Mouse (Mus musculus): ENCODE measurements around the gene Iqgap1. TPM values are rescaled to one million over a fixed set of nuclear protein-coding genes. Genes with fewer than 3 reads are reported as not detected.

Iqgap1 gene
- polyA plus RNA-seq (2015; fragmentation: Illumina TruSeq; extraction: RNeasy Lipid Tissue Mini Kit (QIAGEN cat#74804); ENCODE audit: low read depth, low replicate concordance): 11.7 TPM

DNA sequence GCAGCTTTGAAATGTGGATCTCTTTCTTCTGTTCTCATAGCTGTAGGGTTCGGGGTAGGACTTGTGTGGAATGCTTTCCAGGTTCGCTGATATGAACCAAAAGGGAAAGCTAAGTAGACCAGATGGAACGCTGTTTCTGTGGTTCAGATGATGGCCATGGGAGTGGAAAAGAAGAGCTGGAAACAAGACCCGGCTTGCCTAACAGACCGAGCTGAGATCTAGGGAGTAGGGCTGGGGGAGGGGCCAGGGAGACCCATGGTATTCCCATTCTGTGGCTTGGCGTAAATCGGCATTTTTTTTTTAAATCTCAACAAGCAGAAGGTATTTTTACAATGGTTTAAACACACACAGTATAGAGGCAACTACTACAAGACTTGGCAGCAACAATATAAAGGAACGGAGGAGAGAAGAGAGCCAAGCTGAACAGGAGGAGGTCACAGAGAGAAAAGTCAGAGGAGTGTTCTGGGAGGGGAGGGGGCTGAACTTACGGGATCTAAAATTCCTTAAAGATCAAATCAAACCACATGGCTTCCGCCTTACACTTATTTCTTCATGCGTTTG, at the start of gene Iqgap1:
Gene Iqgap1, minus strand, starts transcription at position 132 of the 561 bp plus-strand sequence.

DNA sequence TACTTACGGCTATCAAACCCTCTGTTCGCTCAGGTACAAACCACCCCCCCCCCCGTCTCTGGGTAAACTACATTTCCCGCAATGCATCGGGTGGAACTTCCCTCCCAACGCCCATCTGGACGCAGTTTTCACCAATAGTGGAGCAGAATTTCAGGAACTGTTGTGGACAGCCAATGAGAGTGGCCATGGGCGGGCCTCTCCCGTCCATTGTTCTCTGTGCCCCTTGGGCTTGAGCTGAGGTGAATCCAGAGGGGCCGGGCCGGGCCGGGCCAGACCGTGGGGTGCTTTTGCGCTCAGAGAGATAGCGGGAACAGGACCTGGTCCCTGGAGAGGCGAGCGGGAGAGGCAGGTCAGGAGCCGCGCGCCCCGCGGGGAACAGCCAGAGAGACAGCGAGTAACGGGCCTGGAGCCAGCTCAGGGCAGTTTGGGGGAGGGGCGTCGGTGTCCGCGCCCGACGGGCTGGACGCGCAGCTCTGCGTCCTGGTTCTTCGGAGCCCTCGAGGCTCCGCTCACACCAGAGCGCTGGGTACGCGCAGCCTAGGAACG, 35.0 kb upstream of the Iqgap1 start, which contains the start of gene Zscan2:
Gene Zscan2, plus strand, starts transcription at position 192 of the 546 bp plus-strand sequence.

DNA sequence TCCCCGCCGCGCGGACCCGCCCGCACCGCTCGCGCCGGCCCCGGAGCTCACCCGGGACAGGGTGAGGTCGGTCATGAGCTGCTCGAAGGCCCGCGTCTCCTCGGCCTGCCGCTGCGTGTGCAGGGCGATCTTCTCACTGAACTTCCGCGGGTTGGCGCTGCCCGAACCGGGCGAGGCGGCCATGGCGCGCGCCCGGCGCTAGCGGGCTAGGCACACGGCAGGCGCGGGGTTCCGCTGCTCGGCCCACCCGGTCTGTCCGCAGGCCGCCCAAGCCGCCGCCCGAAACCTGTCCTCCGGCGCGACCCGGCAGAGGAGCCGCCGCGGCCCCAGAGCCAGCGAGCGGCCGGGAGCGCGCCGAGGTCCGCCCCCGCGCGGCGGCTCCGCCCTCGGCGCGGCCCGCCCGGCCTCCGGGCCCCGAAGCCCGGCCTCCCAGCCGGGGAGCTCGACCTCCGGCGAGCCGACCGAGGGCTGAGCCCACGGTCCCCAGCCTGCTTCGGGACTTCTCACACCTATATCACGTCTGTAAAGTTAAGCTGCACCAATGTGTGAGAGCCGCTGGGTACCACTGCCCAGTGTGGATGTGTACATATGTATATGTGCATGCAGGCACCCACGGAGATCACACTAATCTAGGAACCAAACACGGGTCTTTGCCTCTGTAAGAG, 137.1 kb downstream of the Iqgap1 start, which contains the start of gene Crtc3:
Gene Crtc3, minus strand, starts transcription at position 322 of the 665 bp plus-strand sequence.

Other genes with a start within 250 kb of the Iqgap1 start
- gene Crtc3, start 137.1 kb downstream of the Iqgap1 start, polyA plus RNA-seq (2015; fragmentation: Illumina TruSeq; extraction: RNeasy Lipid Tissue Mini Kit (QIAGEN cat#74804); ENCODE audit: low read depth, low replicate concordance): 6.7 TPM
- gene Zscan2, start 34.9 kb upstream of the Iqgap1 start, polyA plus RNA-seq (2015; fragmentation: Illumina TruSeq; extraction: RNeasy Lipid Tissue Mini Kit (QIAGEN cat#74804); ENCODE audit: low read depth, low replicate concordance): 10.0 TPM
- gene Wdr73, start 75.3 kb upstream of the Iqgap1 start, polyA plus RNA-seq (2015; fragmentation: Illumina TruSeq; extraction: RNeasy Lipid Tissue Mini Kit (QIAGEN cat#74804); ENCODE audit: low read depth, low replicate concordance): 33.5 TPM
- 10.4 TPM for gene Nmb, start 79.1 kb upstream of the Iqgap1 start, polyA plus RNA-seq (2015; fragmentation: Illumina TruSeq; extraction: RNeasy Lipid Tissue Mini Kit (QIAGEN cat#74804); ENCODE audit: low read depth, low replicate concordance)
- 50.2 TPM for gene Sec11a, start 121.8 kb upstream of the Iqgap1 start, polyA plus RNA-seq (2015; fragmentation: Illumina TruSeq; extraction: RNeasy Lipid Tissue Mini Kit (QIAGEN cat#74804); ENCODE audit: low read depth, low replicate concordance)
- 10.2 TPM for gene Zfp592, start 167.7 kb upstream of the Iqgap1 start, polyA plus RNA-seq (2015; fragmentation: Illumina TruSeq; extraction: RNeasy Lipid Tissue Mini Kit (QIAGEN cat#74804); ENCODE audit: low read depth, low replicate concordance)
- 0.37 TPM for gene Alpk3, start 231.6 kb upstream of the Iqgap1 start, polyA plus RNA-seq (2015; fragmentation: Illumina TruSeq; extraction: RNeasy Lipid Tissue Mini Kit (QIAGEN cat#74804); ENCODE audit: low read depth, low replicate concordance)